Mouse (Mus musculus) midbrain, embryonic 11.5 days (tissue): ENCODE data around the gene Irf5. TPM values are rescaled to one million over a fixed set of nuclear protein-coding genes. Genes with fewer than 3 reads are reported as not detected.

Experiments used
- ATAC-seq: fragments of 200-750 bp; cut with Nextera tagmentation; 2 replicates; pipeline ENCODE4 v1.8.0; 2017; ENCODE audit warnings: moderate TSS enrichment, moderate library complexity; ENCODE audit not compliant: low FRiP score
- DNase-seq: peaks from one replicate; pipeline ENCODE4 v3.0.0; 2015; ENCODE audit warnings: low spot score; ENCODE audit errors: missing footprints
- H3K27ac ChIP-seq: fragments of 300-500 bp; sonication (generic); 2 replicates; pipeline ENCODE4 v1.5.1; 2014; ENCODE audit warnings: low read depth, low read length
- H3K27me3 ChIP-seq: fragments of 300-500 bp; sonication (generic); 2 replicates; pipeline ENCODE4 v1.6.1; 2014; ENCODE audit warnings: mild to moderate bottlenecking, low read length, moderate library complexity, mixed read lengths; ENCODE audit not compliant: control insufficient read depth, insufficient read depth
- H3K36me3 ChIP-seq: fragments of 300-500 bp; sonication (generic); 2 replicates; pipeline ENCODE4 v1.6.1; 2014; ENCODE audit warnings: mild to moderate bottlenecking, low read length, moderate library complexity, mixed read lengths; ENCODE audit not compliant: control insufficient read depth, insufficient read depth
- H3K4me1 ChIP-seq: fragments of 300-500 bp; sonication (generic); 2 replicates; pipeline ENCODE4 v1.6.1; 2014; ENCODE audit warnings: low read length; ENCODE audit not compliant: control insufficient read depth, insufficient read depth
- H3K4me2 ChIP-seq: fragments of 300-500 bp; sonication (generic); 2 replicates; pipeline ENCODE4 v1.6.1; 2014; ENCODE audit warnings: mild to moderate bottlenecking, moderate library complexity
- H3K4me3 ChIP-seq: fragments of 300-500 bp; sonication (generic); 2 replicates; pipeline ENCODE4 v1.5.1; 2014; ENCODE audit warnings: low read depth, low read length
- H3K9ac ChIP-seq: fragments of 300-500 bp; sonication (generic); 2 replicates; pipeline ENCODE4 v1.6.1; 2014; ENCODE audit warnings: low read length
- H3K9me3 ChIP-seq: fragments of 300-500 bp; sonication (generic); 2 replicates; pipeline ENCODE4 v1.6.1; 2016; ENCODE audit warnings: low read length; ENCODE audit not compliant: control insufficient read depth
- WGBS: fragments of 180-500 bp; shearing (Covaris S2); extraction: QIAGEN DNeasy Blood & Tissue Kit; methylation state at CpG from one replicate; pipeline ENCODE4 v1.1.7; 2014; 5-methylcytosine and 5-hydroxymethylcytosine counted together
- polyA plus RNA-seq: library from polyadenylated mRNA; unstranded; fragments of >200 nt; fragmentation: Nextera tagmentation; extraction: Ambion mirVana; gene quantifications from 2 replicates; pipeline ENCODE4 v1.2.1, GENCODE M21; 2014

Irf5 gene
- polyA plus RNA-seq, 1 experiment from 2014 or later: 1.6 TPM

- DNase-seq (no peak), ATAC-seq (no peak)
- Histone ChIP-seq H3K4me3 (no peak overlapping the region), H3K36me3 (0 out of 2 replicates have a peak, but pooled peaks cover 2% of the 10 kb centered on the region), H3K9me3 (no peaks in the 10 kb centered on the region), H3K9ac (no peak overlapping the region), H3K27ac (no peak overlapping the region), H3K4me1 (no peaks in the 10 kb centered on the region), H3K27me3 (peaks cover 4% of the 10 kb centered on the region; the same call in 1 of the 2 replicates), H3K4me2 (no peak overlapping the region)
- WGBS: 72% methylated on average over 6 of the region's 6 CpGs
Measured at GRCm38 (mm10) chr6:29535316-29535715, 8.9 kb downstream of the Irf5 start.

GRCm38 (mm10) chr6:29536651-29537193 lies 10.3 kb downstream of the Irf5 start:
- WGBS: 80% methylated on average over 4 of the region's 4 CpGs
- DNase-seq (no peak), ATAC-seq (no peak)

GRCm38 (mm10) chr6:29537221-29537620 lies 10.8 kb downstream of the Irf5 start:
- WGBS: 86% methylated on average over 3 of the region's 3 CpGs
- DNase-seq (no peak), ATAC-seq (no peak)
- Histone ChIP-seq H3K9ac (no peak overlapping the region), H3K36me3 (0 out of 2 replicates have a peak, but pooled peaks cover 2% of the 10 kb centered on the region), H3K27me3 (no peaks in the 10 kb centered on the region), H3K4me3 (no peak overlapping the region), H3K9me3 (no peaks in the 10 kb centered on the region), H3K4me1 (no peaks in the 10 kb centered on the region), H3K27ac (no peak overlapping the region), H3K4me2 (no peak overlapping the region)

More at GRCm38 (mm10) chr6:29536651-29537193, 10.3 kb downstream of the Irf5 start:
- no peak overlapping the region for H3K27ac ChIP-seq
- no peaks in the 10 kb centered on the region for H3K9me3 ChIP-seq
- H3K4me1 ChIP-seq: no peaks in the 10 kb centered on the region
- H3K4me2 ChIP-seq: no peak overlapping the region
- no peaks in the 10 kb centered on the region for H3K27me3 ChIP-seq
- no peak overlapping the region for H3K9ac ChIP-seq
- H3K4me3 ChIP-seq: no peak overlapping the region
- H3K36me3 ChIP-seq: 0 out of 2 replicates have a peak, but pooled peaks cover 2% of the 10 kb centered on the region

GRCm38 (mm10) chr6:29539502-29539901 lies 13.1 kb downstream of the Irf5 start:
- no peaks in the 10 kb centered on the region for H3K4me1 ChIP-seq
- H3K27ac ChIP-seq: no peak overlapping the region
- ATAC-seq (no peak), DNase-seq (no peak)
- peaks cover 7% of the 10 kb centered on the region for H3K36me3 ChIP-seq
- H3K9me3 ChIP-seq: no peaks in the 10 kb centered on the region
- H3K4me3 ChIP-seq: no peak overlapping the region
- H3K27me3 ChIP-seq: no peaks in the 10 kb centered on the region
- no peak overlapping the region for H3K9ac ChIP-seq
- WGBS: 91% methylated on average over 8 of the region's 8 CpGs
- no peak overlapping the region for H3K4me2 ChIP-seq

GRCm38 (mm10) chr6:29540223-29540622 lies 13.8 kb downstream of the Irf5 start:
- no peak overlapping the region for H3K4me2 ChIP-seq
- ATAC-seq (no peak), DNase-seq (no peak)
- H3K36me3 ChIP-seq: peaks cover 11% of the 10 kb centered on the region
- H3K4me1 ChIP-seq: no peaks in the 10 kb centered on the region
- 85% methylated on average over 6 of the region's 6 CpGs for WGBS
- H3K27me3 ChIP-seq: no peaks in the 10 kb centered on the region
- H3K4me3 ChIP-seq: no peak overlapping the region
- no peak overlapping the region for H3K9ac ChIP-seq
- no peaks in the 10 kb centered on the region for H3K9me3 ChIP-seq
- H3K27ac ChIP-seq: no peak overlapping the region

GRCm38 (mm10) chr6:29540956-29541355 lies 14.5 kb downstream of the Irf5 start:
- peaks cover 18% of the 10 kb centered on the region for H3K36me3 ChIP-seq
- no peak for DNase-seq

GRCm38 (mm10) chr6:29545611-29546010 lies 19.2 kb downstream of the Irf5 start:
- DNase-seq (no peak), ATAC-seq (no peak)
- H3K4me1 ChIP-seq: no peaks in the 10 kb centered on the region
- H3K9me3 ChIP-seq: no peaks in the 10 kb centered on the region; the same call in 1 of the 2 replicates
- H3K9ac ChIP-seq: no peak overlapping the region
- H3K27me3 ChIP-seq: no peaks in the 10 kb centered on the region
- 96% methylated on average over 2 of the region's 2 CpGs for WGBS
- peaks cover 22% of the 10 kb centered on the region for H3K36me3 ChIP-seq
- no peak overlapping the region for H3K4me3 ChIP-seq
- no peak overlapping the region for H3K27ac ChIP-seq
- no peak overlapping the region for H3K4me2 ChIP-seq

More at GRCm38 (mm10) chr6:29540956-29541355, 14.5 kb downstream of the Irf5 start:
- Histone ChIP-seq H3K4me2 (no peak overlapping the region), H3K27ac (no peak overlapping the region), H3K9me3 (no peaks in the 10 kb centered on the region; the same call in 1 of the 2 replicates), H3K4me1 (no peaks in the 10 kb centered on the region), H3K4me3 (no peak overlapping the region), H3K9ac (no peak overlapping the region), H3K27me3 (no peaks in the 10 kb centered on the region)
- ATAC-seq: no peak
- WGBS: 95% methylated on average over 1 of the region's 1 CpGs

GRCm38 (mm10) chr6:29547582-29547981 lies 21.2 kb downstream of the Irf5 start:
- H3K36me3 ChIP-seq: peaks cover 22% of the 10 kb centered on the region
- no peak overlapping the region for H3K4me2 ChIP-seq
- no peaks in the 10 kb centered on the region for H3K27me3 ChIP-seq
- no peak overlapping the region for H3K4me3 ChIP-seq
- no peak overlapping the region for H3K9ac ChIP-seq
- no peaks in the 10 kb centered on the region; the same call in 1 of the 2 replicates for H3K9me3 ChIP-seq
- DNase-seq: no peak
- no peaks in the 10 kb centered on the region for H3K4me1 ChIP-seq
- H3K27ac ChIP-seq: no peak overlapping the region
- no peak for ATAC-seq

GRCm38 (mm10) chr6:29548086-29548485 lies 21.7 kb downstream of the Irf5 start:
- Histone ChIP-seq H3K36me3 (peaks cover 22% of the 10 kb centered on the region), H3K4me2 (no peak overlapping the region), H3K4me3 (no peak overlapping the region), H3K27ac (no peak overlapping the region), H3K27me3 (no peaks in the 10 kb centered on the region), H3K9ac (no peak overlapping the region), H3K4me1 (no peaks in the 10 kb centered on the region), H3K9me3 (no peaks in the 10 kb centered on the region; the same call in 1 of the 2 replicates)
- 90% methylated on average over 1 of the region's 1 CpGs for WGBS
- DNase-seq (no peak), ATAC-seq (no peak)
